In genomic region chr6:142458010-142458409, GRCm38 (mm10) we compare ENCODE assay signal across 20 mouse cellular contexts. TPM values are rescaled to one million over a fixed set of nuclear protein-coding genes. Genes with fewer than 3 reads are reported as not detected.
DNase-seq lines count a peak whose midpoint lies in the region; ATAC-seq lines count a peak whose summit lies in the region.
"Had no signal": no experiment of that assay in that cellular context is flagged by ENCODE, and none has a peak within 500 bp of the region (broad histone marks: within the 10 kb centered on the region; RNA-seq: fewer than 3 reads in every experiment).

No protein-coding gene starts in this region.

- no peak overlapping the region for H3K9ac ChIP-seq in neural tube, embryonic 11.5 days (ENCODE audit: low read length)
- no peak overlapping the region for H3K9ac ChIP-seq in hindbrain, embryonic 13.5 days
- H3K9ac ChIP-seq in midbrain, embryonic 15.5 days: no peak overlapping the region
- H3K9ac ChIP-seq: embryonic facial prominence, embryonic 12.5 days had no signal

- H3K4me2 ChIP-seq in neural tube, embryonic 11.5 days (ENCODE audit: low read depth): no peak overlapping the region
- H3K4me2 ChIP-seq in hindbrain, embryonic 13.5 days: no peak overlapping the region
- no peak overlapping the region; the same call in 1 of the 2 replicates for H3K4me2 ChIP-seq in midbrain, embryonic 15.5 days
- H3K4me2 ChIP-seq: embryonic facial prominence, embryonic 12.5 days had no signal

- H3K27me3 ChIP-seq in neural tube, embryonic 11.5 days (ENCODE audit: control insufficient read depth, insufficient read depth, low read length): no peaks in the 10 kb centered on the region
- H3K27me3 ChIP-seq in hindbrain, embryonic 13.5 days: no peaks in the 10 kb centered on the region
- H3K27me3 ChIP-seq in midbrain, embryonic 15.5 days (replicated peaks): no peaks in the 10 kb centered on the region
- H3K27me3 ChIP-seq: embryonic facial prominence, embryonic 12.5 days had no signal

- no peak overlapping the region for H3K4me3 ChIP-seq in neural tube, embryonic 11.5 days (ENCODE audit: low read depth, low read length)
- H3K4me3 ChIP-seq in hindbrain, embryonic 13.5 days: no peak overlapping the region
- H3K4me3 ChIP-seq in midbrain, embryonic 15.5 days: no peak overlapping the region
- H3K4me3 ChIP-seq: embryonic facial prominence, embryonic 12.5 days; gastrocnemius, adult 2 months; heart, embryonic 10.5 days; myocyte had no signal

- no peaks in the 10 kb centered on the region for H3K36me3 ChIP-seq in neural tube, embryonic 11.5 days (ENCODE audit: control insufficient read depth, insufficient read depth, low read length)
- H3K36me3 ChIP-seq in hindbrain, embryonic 13.5 days: no peaks in the 10 kb centered on the region
- H3K36me3 ChIP-seq in midbrain, embryonic 15.5 days (replicated peaks): no peaks in the 10 kb centered on the region
- H3K36me3 ChIP-seq: embryonic facial prominence, embryonic 12.5 days; G1E; heart, embryonic 10.5 days had no signal

- ATAC-seq in neural tube, embryonic 11.5 days (ENCODE audit: insufficient read depth, low FRiP score, low TSS enrichment): peak; percentile 46; the same call in 1 of the 2 replicates
- 0 out of 2 replicates have a peak, but pooled peaks have one; percentile 46 for ATAC-seq in hindbrain, embryonic 13.5 days (ENCODE audit: low FRiP score)
- peak; percentile 85 for ATAC-seq in midbrain, embryonic 15.5 days (replicated peaks)

- 56% methylated on average over 7 of the region's 7 CpGs for WGBS in neural tube, embryonic 11.5 days
- WGBS in hindbrain, embryonic 13.5 days: 33% methylated on average over 7 of the region's 7 CpGs
- 18% methylated on average over 7 of the region's 7 CpGs for WGBS in midbrain, embryonic 15.5 days

- H3K9me3 ChIP-seq in neural tube, embryonic 11.5 days (ENCODE audit: control insufficient read depth, low read length): no peaks in the 10 kb centered on the region
- H3K9me3 ChIP-seq in hindbrain, embryonic 13.5 days: no peaks in the 10 kb centered on the region
- H3K9me3 ChIP-seq in midbrain, embryonic 15.5 days: no peaks in the 10 kb centered on the region
- H3K9me3 ChIP-seq: embryonic facial prominence, embryonic 12.5 days; G1E; heart, embryonic 10.5 days had no signal

- no peak overlapping the region for H3K27ac ChIP-seq in neural tube, embryonic 11.5 days (ENCODE audit: low read depth, low read length)
- H3K27ac ChIP-seq in hindbrain, embryonic 13.5 days: no peak overlapping the region
- H3K27ac ChIP-seq in midbrain, embryonic 15.5 days: no peak overlapping the region
- H3K27ac ChIP-seq: embryonic facial prominence, embryonic 12.5 days; gastrocnemius, adult 2 months; heart, embryonic 10.5 days; macrophage had no signal

- DNase-seq in neural tube, embryonic 11.5 days (ENCODE audit: low spot score): no peak
- no peak for DNase-seq in neural tube, embryonic 10.5 days (ENCODE audit: extremely low spot score, low spot score)
- peak; percentile 34 for DNase-seq in yolk sac, embryonic 10.5 days (ENCODE audit: low spot score)
- no peak for DNase-seq in lung, postnatal 14 days
- no peak for DNase-seq in thymus, postnatal 14 days
- no peak for DNase-seq in adipocyte (ENCODE audit: low spot score)
- DNase-seq: cerebellum, adult 2 months; gastrocnemius, adult 2 months; kidney, adult 2 months; lung, adult 18-20 months; spleen, adult 18-20 months had no signal

- H3K4me1 ChIP-seq in neural tube, embryonic 11.5 days (ENCODE audit: control insufficient read depth, insufficient read depth, low read length): no peaks in the 10 kb centered on the region
- peaks cover 17% of the 10 kb centered on the region for H3K4me1 ChIP-seq in hindbrain, embryonic 13.5 days (replicated peaks)
- H3K4me1 ChIP-seq in midbrain, embryonic 15.5 days: peaks cover 7% of the 10 kb centered on the region
- H3K4me1 ChIP-seq: embryonic facial prominence, embryonic 12.5 days; heart, embryonic 10.5 days had no signal

RNA-seq across cellular contexts. Expression of gene Gys2, which starts 14.9 kb away (rescaled TPM):
- not detected in 2 replicates for polyA plus RNA-seq in neural tube, embryonic 11.5 days (2014; fragmentation: Nextera tagmentation; extraction: Ambion mirVana)
- polyA plus RNA-seq in hindbrain, embryonic 13.5 days (2015; fragmentation: Nextera tagmentation; extraction: Ambion mirVana): 0.08 and 0.09 TPM in 2 replicates
- polyA plus RNA-seq in midbrain, embryonic 15.5 days (2015; fragmentation: Nextera tagmentation; extraction: Ambion mirVana): 0.06 and 0.12 TPM in 2 replicates
- polyA plus RNA-seq: embryonic facial prominence, embryonic 12.5 days; forebrain, embryonic 11.5 days; G1E; limb, embryonic 14.5 days; macrophage; myocyte had no signal

RNA-seq across cellular contexts. Expression of gene Spx, which starts 44.8 kb away (rescaled TPM):
- polyA plus RNA-seq in neural tube, embryonic 11.5 days (2014; fragmentation: Nextera tagmentation; extraction: Ambion mirVana): 0.56 and 0.78 TPM in 2 replicates
- 3.6 and 9.5 TPM in 2 replicates for polyA plus RNA-seq in hindbrain, embryonic 13.5 days (2015; fragmentation: Nextera tagmentation; extraction: Ambion mirVana)
- 6.8 and 8.3 TPM in 2 replicates for polyA plus RNA-seq in midbrain, embryonic 15.5 days (2015; fragmentation: Nextera tagmentation; extraction: Ambion mirVana)
- polyA plus RNA-seq: G1E, macrophage had no signal

RNA-seq across cellular contexts. Expression of gene Ldhb, which starts 49.7 kb away (rescaled TPM):
- polyA plus RNA-seq in neural tube, embryonic 11.5 days (2014; fragmentation: Nextera tagmentation; extraction: Ambion mirVana): 517 and 530 TPM in 2 replicates
- 510 and 517 TPM in 2 replicates for polyA plus RNA-seq in hindbrain, embryonic 13.5 days (2015; fragmentation: Nextera tagmentation; extraction: Ambion mirVana)
- 450 and 468 TPM in 2 replicates for polyA plus RNA-seq in midbrain, embryonic 15.5 days (2015; fragmentation: Nextera tagmentation; extraction: Ambion mirVana)
- polyA plus RNA-seq: G1E had no signal
